Mouse (Mus musculus): ENCODE results near the gene Arhgef10l.

- TF ChIP-seq CTCF (IDR thresholded peaks at IDR 0.05; ENCODE audit: borderline replicate concordance, control insufficient read depth, extremely low read depth, insufficient read depth, low read length, poor library complexity) (no peak), POLR2A (IDR thresholded peaks at IDR 0.05; ENCODE audit: control insufficient read depth, extremely low read depth, insufficient read depth, low read length, poor library complexity) (no peak)
Measured at GRCm38 (mm10) chr4:140605790-140606189, 60.0 kb downstream of the Arhgef10l start.

All from thymus, adult 2 months (tissue).